Mouse (Mus musculus): ENCODE data around the gene Shb. TPM values are rescaled to one million over a fixed set of nuclear protein-coding genes. Genes with fewer than 3 reads are reported as not detected.

Gene Shb
- total RNA-seq, 2 experiments from 2014 or later, result 21.5 to 24.9 TPM

GRCm38 (mm10) chr4:45485024-45485423, 47.2 kb downstream of the Shb start:
- DNase-seq (ENCODE audit: low spot score in 2 of 2), result no peak

GRCm38 (mm10) chr4:45483271-45484245, 48.7 kb downstream of the Shb start:
- DNase-seq (ENCODE audit: low spot score in 2 of 2), result no peak

GRCm38 (mm10) chr4:45482271-45482670, 50.0 kb downstream of the Shb start:
- DNase-seq (ENCODE audit: low spot score in 2 of 2), result no peak

GRCm38 (mm10) chr4:45481431-45481830, 50.8 kb downstream of the Shb start:
- no peak for DNase-seq (ENCODE audit: low spot score in 2 of 2)

- DNase-seq (ENCODE audit: low spot score in 2 of 2), result no peak
These were observed 51.7 kb downstream of the Shb start for GRCm38 (mm10) chr4:45480595-45480994.

GRCm38 (mm10) chr4:45479433-45479832, 52.8 kb downstream of the Shb start:
- no peak for DNase-seq (ENCODE audit: low spot score in 2 of 2)

GRCm38 (mm10) chr4:45478178-45478577, 54.1 kb downstream of the Shb start:
- DNase-seq (ENCODE audit: low spot score in 2 of 2), result peak in 1 of 2 experiments; percentile 76

GRCm38 (mm10) chr4:45477047-45477446, 55.2 kb downstream of the Shb start:
- no peak for DNase-seq (ENCODE audit: low spot score in 2 of 2)

GRCm38 (mm10) chr4:45474832-45475231, 57.4 kb downstream of the Shb start:
- DNase-seq (ENCODE audit: low spot score in 2 of 2), result no peak

GRCm38 (mm10) chr4:45474131-45474530, 58.1 kb downstream of the Shb start:
- DNase-seq (ENCODE audit: low spot score in 2 of 2), result no peak

- peak; percentile 72 to 77 for DNase-seq (ENCODE audit: low spot score in 2 of 2)
These were observed 59.1 kb downstream of the Shb start for GRCm38 (mm10) chr4:45473129-45473528.

GRCm38 (mm10) chr4:45472706-45473105, 59.6 kb downstream of the Shb start:
- no peak for DNase-seq (ENCODE audit: low spot score in 2 of 2)

- DNase-seq (ENCODE audit: low spot score in 2 of 2), result peak in 1 of 2 experiments; percentile 44
These were observed 60.4 kb downstream of the Shb start for GRCm38 (mm10) chr4:45471654-45472556.

- no peak for DNase-seq (ENCODE audit: low spot score in 2 of 2)
These were observed 63.2 kb downstream of the Shb start for GRCm38 (mm10) chr4:45469057-45469456.

GRCm38 (mm10) chr4:45468507-45468906, 63.8 kb downstream of the Shb start:
- DNase-seq (ENCODE audit: low spot score in 2 of 2), result no peak

- DNase-seq (ENCODE audit: low spot score in 2 of 2), result peak in 1 of 2 experiments; percentile 43
These were observed 65.0 kb downstream of the Shb start for GRCm38 (mm10) chr4:45467115-45467912.

GRCm38 (mm10) chr4:45464941-45465340, 67.3 kb downstream of the Shb start:
- DNase-seq (ENCODE audit: low spot score in 2 of 2), result no peak

- DNase-seq (ENCODE audit: low spot score in 2 of 2), result no peak
These were observed 67.7 kb downstream of the Shb start for GRCm38 (mm10) chr4:45464528-45464927.

- DNase-seq (ENCODE audit: low spot score in 2 of 2), result no peak
These were observed 68.1 kb downstream of the Shb start for GRCm38 (mm10) chr4:45464123-45464522.

GRCm38 (mm10) chr4:45462628-45463027, 69.6 kb downstream of the Shb start:
- no peak for DNase-seq (ENCODE audit: low spot score in 2 of 2)

GRCm38 (mm10) chr4:45461661-45462060, 70.6 kb downstream of the Shb start:
- no peak for DNase-seq (ENCODE audit: low spot score in 2 of 2)
